Mouse (Mus musculus): Measurements from ENCODE around the gene Trim5.
"Not testable (repeated sequence)": the region's sequence is repeated elsewhere in the genome, so short reads cannot be mapped to it uniquely, and the experiment has no call there.

Gene Trim5

GRCm38 (mm10) chr7:104287576-104288443 is at the start of gene Trim5:
Gene Trim5 (minus strand): TSS chr7:104288094.
- peak; percentile 42 for DNase-seq (ENCODE audit: low read depth)

GRCm38 (mm10) chr7:104335547-104335946 is 47.7 kb upstream of the Trim5 start:
- not testable (repeated sequence) for DNase-seq (ENCODE audit: low read depth)

GRCm38 (mm10) chr7:104329171-104329570 is 41.3 kb upstream of the Trim5 start, which contains the start of gene Trim34b:
Gene Trim34b (plus strand): TSS chr7:104329471.
- DNase-seq (ENCODE audit: low read depth): not testable (repeated sequence)

- DNase-seq (ENCODE audit: low read depth): no peak
Observed at GRCm38 (mm10) chr7:104322028-104322427, 34.1 kb upstream of the Trim5 start.

- DNase-seq (ENCODE audit: low read depth): not testable (repeated sequence)
Observed at GRCm38 (mm10) chr7:104315369-104316080, 27.6 kb upstream of the Trim5 start, which contains the start of gene Trim12a. Gene Trim12a (minus strand): TSS chr7:104315466.

- DNase-seq (ENCODE audit: low read depth): peak; percentile 71
Observed at GRCm38 (mm10) chr7:104314796-104315353, 27.0 kb upstream of the Trim5 start.

- DNase-seq (ENCODE audit: low read depth): no peak
Observed at GRCm38 (mm10) chr7:104291638-104292400, 3.9 kb upstream of the Trim5 start.

- no peak for DNase-seq (ENCODE audit: low read depth)
Observed at GRCm38 (mm10) chr7:104290641-104291040, 2.7 kb upstream of the Trim5 start.

- DNase-seq (ENCODE audit: low read depth): not testable (repeated sequence)
Observed at GRCm38 (mm10) chr7:104279361-104279760, 8.5 kb downstream of the Trim5 start.

GRCm38 (mm10) chr7:104265335-104265734 is 22.6 kb downstream of the Trim5 start:
- not testable (repeated sequence) for DNase-seq (ENCODE audit: low read depth)

GRCm38 (mm10) chr7:104260380-104260779 is 27.5 kb downstream of the Trim5 start:
- not testable (repeated sequence) for DNase-seq (ENCODE audit: low read depth)

- peak; percentile 95 for DNase-seq (ENCODE audit: low read depth)
Observed at GRCm38 (mm10) chr7:104244287-104245181, 43.4 kb downstream of the Trim5 start, which contains the start of gene Trim34a. Gene Trim34a (plus strand): TSS chr7:104244457.

GRCm38 (mm10) chr7:104243616-104244015 is 44.3 kb downstream of the Trim5 start:
- no peak for DNase-seq (ENCODE audit: low read depth)

- DNase-seq (ENCODE audit: low read depth): no peak
Observed at GRCm38 (mm10) chr7:104240857-104241256, 47.0 kb downstream of the Trim5 start.

GRCm38 (mm10) chr7:104231203-104231602 is 56.7 kb downstream of the Trim5 start:
- DNase-seq (ENCODE audit: low read depth): peak; percentile 64

- DNase-seq (ENCODE audit: low read depth): peak; percentile 64
Observed at GRCm38 (mm10) chr7:104218701-104219569, 69.0 kb downstream of the Trim5 start, which contains the start of gene Trim6. Gene Trim6 (plus strand): TSS chr7:104218793.

GRCm38 (mm10) chr7:104217881-104218280 is 70.0 kb downstream of the Trim5 start:
- peak; percentile 69 for DNase-seq (ENCODE audit: low read depth)

GRCm38 (mm10) chr7:104216011-104216535 is 71.8 kb downstream of the Trim5 start:
- DNase-seq (ENCODE audit: low read depth): peak; percentile 48
